Mouse (Mus musculus) gastrocnemius, postnatal 4 days (tissue): ENCODE data around the gene Aga. TPM values are rescaled to one million over a fixed set of nuclear protein-coding genes. Genes with fewer than 3 reads are reported as not detected.
"Not testable (repeated sequence)": the region's sequence is repeated elsewhere in the genome, so short reads cannot be mapped to it uniquely, and the experiment has no call there.

Experiments
- DNase-seq, 2 experiments: peaks; one replicate each; pipeline ENCODE4 v3.0.0; 2021 to 2022; ENCODE audit warnings: low spot score in 2 of 2, mixed read lengths in 2 of 2
- long read RNA-seq, 2 experiments: library from polyadenylated mRNA; stranded (forward); transcript quantifications; one replicate each; pipeline ENCODE4 v2.0.0; 2021
- total RNA-seq, 2 experiments: library from RNA; stranded (reverse); gene quantifications; 2 replicates each; pipeline ENCODE4 v1.2.3; 2021

Gene Aga
- 10 to 100 TPM; 15.0 to 18.4 TPM for total RNA-seq
- long read RNA-seq, experiment 1, transcript Aga-201 (9 exons, 1,181 nt), result major isoform, 31 of 37 reads
- long read RNA-seq, experiment 1, partial matches to known transcripts, result 1 of 37 reads
- long read RNA-seq, experiment 1, other reads (novel, unspliced or antisense), result 5 of 37 reads
- long read RNA-seq, experiment 2, transcript Aga-201 (9 exons, 1,181 nt), result major isoform, 26 of 34 reads
- long read RNA-seq, experiment 2, partial matches to known transcripts, result 1 of 34 reads
- long read RNA-seq, experiment 2, other reads (novel, unspliced or antisense), result 7 of 34 reads

DNA sequence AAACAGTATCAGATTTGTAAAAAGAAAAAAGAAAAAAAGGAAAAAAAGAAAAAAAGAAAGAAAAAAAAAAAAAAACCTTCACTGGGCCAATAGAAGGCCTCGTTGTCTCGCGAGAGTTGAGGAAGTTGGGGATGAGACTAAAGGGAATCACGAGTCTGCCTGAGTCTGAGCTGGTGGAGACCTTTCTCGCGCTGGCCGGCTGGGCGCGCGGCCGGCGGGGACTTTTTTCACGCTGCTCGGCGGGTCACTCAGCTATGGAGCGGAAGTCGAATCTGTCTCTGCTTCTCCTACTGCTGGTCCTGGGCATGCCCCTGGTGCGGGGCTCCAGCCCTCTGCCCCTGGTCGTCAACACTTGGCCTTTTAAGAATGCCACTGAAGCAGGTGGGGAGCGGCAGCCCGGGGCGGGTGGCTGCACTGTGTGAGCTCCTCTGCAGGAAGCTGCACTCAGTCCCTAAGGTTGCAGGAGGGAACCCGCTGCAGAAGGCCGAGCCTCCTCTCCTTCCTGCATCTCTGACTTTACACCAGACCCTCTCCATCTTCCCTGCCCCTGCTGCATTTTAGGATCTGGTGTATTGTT is at the start of gene Aga:
TSS of gene Aga (plus strand) at position 177 of the 577 bp plus-strand sequence.
- DNase-seq, result peak; percentile 81 to 90

DNA sequence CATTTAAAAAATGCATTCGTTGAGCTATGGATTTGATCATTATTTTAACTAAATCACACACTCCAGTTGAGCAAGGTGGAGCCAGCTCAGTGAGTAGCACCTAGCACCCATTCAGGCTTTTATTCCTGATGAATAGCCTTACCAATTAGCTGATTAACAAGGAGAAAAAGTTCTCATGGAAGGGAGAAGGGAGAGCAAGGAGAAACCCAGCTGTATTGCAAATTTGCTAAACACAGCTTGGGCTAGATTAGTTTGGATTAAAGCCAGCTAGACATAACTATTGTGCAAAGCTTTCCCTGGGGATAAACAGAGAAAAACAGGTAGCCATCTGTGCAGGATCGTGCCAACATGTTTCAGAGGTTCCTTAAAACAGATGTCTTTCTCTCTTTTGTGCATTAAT is 22.5 kb upstream of the Aga start:
- no peak for DNase-seq

GRCm38 (mm10) chr8:53496216-53496615 is 15.3 kb upstream of the Aga start:
- no peak for DNase-seq

GRCm38 (mm10) chr8:53496885-53497326 is 14.6 kb upstream of the Aga start:
- no peak for DNase-seq

- not testable (repeated sequence) for DNase-seq
Measured at GRCm38 (mm10) chr8:53538049-53538448, 26.5 kb downstream of the Aga start.

DNA sequence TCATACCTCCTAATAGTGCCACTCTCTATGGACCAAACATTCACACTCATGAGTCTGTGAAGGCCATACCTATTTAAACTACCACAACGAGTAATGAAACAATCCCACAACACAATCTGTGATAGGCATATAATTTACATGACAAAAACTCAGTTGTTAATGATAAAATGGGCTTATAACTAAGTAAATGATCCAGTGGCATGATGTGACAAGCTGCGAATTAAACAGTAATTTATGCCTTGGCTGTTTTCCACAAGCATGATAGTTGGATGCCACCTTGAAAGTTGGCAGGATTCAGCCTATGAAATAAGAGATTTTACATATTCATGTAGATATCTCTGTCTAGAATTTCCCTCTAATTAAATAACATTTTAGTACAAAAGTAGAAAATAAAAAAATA is 28.1 kb downstream of the Aga start:
- DNase-seq, result no peak

DNA sequence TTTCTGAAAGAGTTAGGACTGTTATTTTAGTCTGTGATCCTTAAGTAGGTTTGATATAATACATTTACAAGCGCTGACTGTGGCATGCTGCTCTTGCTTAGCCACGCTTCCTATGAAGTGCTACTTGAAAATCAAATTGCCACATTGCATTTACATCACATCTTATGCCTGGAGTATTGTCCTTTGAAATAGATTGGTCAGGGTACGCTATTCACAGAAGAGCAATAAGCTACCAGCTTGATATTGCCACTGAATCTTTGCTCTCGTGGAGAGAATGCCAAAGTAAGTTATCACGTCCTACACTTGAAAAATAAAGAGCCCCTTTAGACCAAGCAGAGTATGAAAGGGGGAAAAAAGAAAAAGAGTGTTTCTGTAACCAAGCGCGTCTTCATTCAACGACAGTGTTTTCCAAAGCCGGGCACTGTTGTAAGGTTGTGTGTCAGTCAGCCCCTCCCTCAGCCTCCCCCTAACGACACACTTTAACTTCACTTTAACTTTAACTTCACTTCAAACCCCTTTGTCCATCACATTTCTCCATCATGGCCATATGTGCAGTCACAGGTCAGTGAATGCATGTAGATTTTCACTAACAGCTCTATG is 51.0 kb downstream of the Aga start:
- no peak for DNase-seq

DNA sequence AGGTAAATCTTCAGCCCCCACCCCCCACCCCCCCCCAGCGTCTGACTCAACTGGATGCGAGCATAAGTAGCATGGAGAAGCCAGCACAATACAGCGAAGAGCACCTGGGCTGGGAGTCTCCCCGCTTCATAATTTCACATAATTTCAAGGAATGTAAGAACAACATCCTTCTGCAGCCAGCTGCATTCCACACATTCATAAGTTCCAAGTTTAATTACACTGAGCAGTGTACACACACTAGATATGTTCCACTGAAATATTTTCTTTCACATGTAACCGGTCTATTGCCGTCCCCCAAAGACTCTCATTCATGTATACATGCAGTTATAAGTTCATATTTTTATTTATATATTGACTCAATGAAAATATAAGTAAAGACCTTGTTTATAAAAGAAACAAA is 54.7 kb downstream of the Aga start:
- DNase-seq, result no peak

Other genes starting within 250 kb of the Aga start
- 10 to 100 TPM; 13.8 to 15.6 TPM for gene Neil3, start 127.3 kb downstream of the Aga start, total RNA-seq